Mouse (Mus musculus) layer of hippocampus, postnatal 25 days (tissue): Measurements from ENCODE around the gene Palld. TPM values are rescaled to one million over a fixed set of nuclear protein-coding genes. Genes with fewer than 3 reads are reported as not detected.

Experiments
- DNase-seq, 2 experiments: peaks; one replicate each; pipeline ENCODE4 v3.0.0; 2022; ENCODE audit warnings: mixed read lengths in 2 of 2, low spot score in 1 of 2; ENCODE audit errors: extremely low spot score in 1 of 2
- total RNA-seq, 2 experiments: library from RNA; stranded (reverse); gene quantifications; 2 replicates each; pipeline ENCODE4 v1.2.3; 2021

Gene Palld
- total RNA-seq, 2 experiments from 2014 or later = 5.6 to 5.8 TPM

GRCm38 (mm10) chr8:61569721-61570120, 332.8 kb downstream of the Palld start:
- DNase-seq = no peak

- no peak for DNase-seq
Measured at GRCm38 (mm10) chr8:61569211-61569610, 333.3 kb downstream of the Palld start.

- no peak for DNase-seq
Measured at GRCm38 (mm10) chr8:61563378-61563777, 339.1 kb downstream of the Palld start.

GRCm38 (mm10) chr8:61562626-61563025, 339.9 kb downstream of the Palld start:
- no peak for DNase-seq

- no peak for DNase-seq
Measured at GRCm38 (mm10) chr8:61561220-61561619, 341.3 kb downstream of the Palld start.

GRCm38 (mm10) chr8:61559979-61560378, 342.5 kb downstream of the Palld start:
- DNase-seq = no peak

GRCm38 (mm10) chr8:61559450-61559849, 343.0 kb downstream of the Palld start:
- no peak for DNase-seq

- no peak for DNase-seq
Measured at GRCm38 (mm10) chr8:61558051-61558846, 344.2 kb downstream of the Palld start.

- no peak for DNase-seq
Measured at GRCm38 (mm10) chr8:61557036-61557435, 345.5 kb downstream of the Palld start.

- DNase-seq = no peak
Measured at GRCm38 (mm10) chr8:61556219-61556618, 346.3 kb downstream of the Palld start.

- DNase-seq = no peak
Measured at GRCm38 (mm10) chr8:61555343-61555742, 347.1 kb downstream of the Palld start.

- no peak for DNase-seq
Measured at GRCm38 (mm10) chr8:61552755-61553402, 349.6 kb downstream of the Palld start.

- no peak for DNase-seq
Measured at GRCm38 (mm10) chr8:61552221-61552620, 350.3 kb downstream of the Palld start.

- DNase-seq = peak in 1 of 2 experiments; percentile 39
Measured at GRCm38 (mm10) chr8:61550006-61550748, 352.3 kb downstream of the Palld start.

GRCm38 (mm10) chr8:61549585-61549984, 352.9 kb downstream of the Palld start:
- no peak for DNase-seq

GRCm38 (mm10) chr8:61539828-61540500, 362.5 kb downstream of the Palld start:
- peak; percentile 86 to 97 for DNase-seq

GRCm38 (mm10) chr8:61537471-61537870, 365.0 kb downstream of the Palld start:
- no peak for DNase-seq

GRCm38 (mm10) chr8:61535472-61535871, 367.0 kb downstream of the Palld start:
- DNase-seq = no peak

GRCm38 (mm10) chr8:61533356-61533926, 369.0 kb downstream of the Palld start:
- DNase-seq = no peak

- DNase-seq = no peak
Measured at GRCm38 (mm10) chr8:61532831-61533230, 369.7 kb downstream of the Palld start.
